Mouse (Mus musculus) midbrain, embryonic 11.5 days (tissue): ENCODE data around the gene Zfp963. TPM values are rescaled to one million over a fixed set of nuclear protein-coding genes. Genes with fewer than 3 reads are reported as not detected.

ENCODE experiments used
- ATAC-seq: fragments of 200-750 bp; cut with Nextera tagmentation; 2 replicates; pipeline ENCODE4 v1.8.0; 2017; ENCODE audit warnings: moderate TSS enrichment, moderate library complexity; ENCODE audit not compliant: low FRiP score
- DNase-seq: peaks from one replicate; pipeline ENCODE4 v3.0.0; 2015; ENCODE audit warnings: low spot score; ENCODE audit errors: missing footprints
- H3K27ac ChIP-seq: fragments of 300-500 bp; sonication (generic); 2 replicates; pipeline ENCODE4 v1.5.1; 2014; ENCODE audit warnings: low read depth, low read length
- H3K27me3 ChIP-seq: fragments of 300-500 bp; sonication (generic); 2 replicates; pipeline ENCODE4 v1.6.1; 2014; ENCODE audit warnings: mild to moderate bottlenecking, low read length, moderate library complexity, mixed read lengths; ENCODE audit not compliant: control insufficient read depth, insufficient read depth
- H3K36me3 ChIP-seq: fragments of 300-500 bp; sonication (generic); 2 replicates; pipeline ENCODE4 v1.6.1; 2014; ENCODE audit warnings: mild to moderate bottlenecking, low read length, moderate library complexity, mixed read lengths; ENCODE audit not compliant: control insufficient read depth, insufficient read depth
- H3K4me1 ChIP-seq: fragments of 300-500 bp; sonication (generic); 2 replicates; pipeline ENCODE4 v1.6.1; 2014; ENCODE audit warnings: low read length; ENCODE audit not compliant: control insufficient read depth, insufficient read depth
- H3K4me2 ChIP-seq: fragments of 300-500 bp; sonication (generic); 2 replicates; pipeline ENCODE4 v1.6.1; 2014; ENCODE audit warnings: mild to moderate bottlenecking, moderate library complexity
- H3K4me3 ChIP-seq: fragments of 300-500 bp; sonication (generic); 2 replicates; pipeline ENCODE4 v1.5.1; 2014; ENCODE audit warnings: low read depth, low read length
- H3K9ac ChIP-seq: fragments of 300-500 bp; sonication (generic); 2 replicates; pipeline ENCODE4 v1.6.1; 2014; ENCODE audit warnings: low read length
- H3K9me3 ChIP-seq: fragments of 300-500 bp; sonication (generic); 2 replicates; pipeline ENCODE4 v1.6.1; 2016; ENCODE audit warnings: low read length; ENCODE audit not compliant: control insufficient read depth
- WGBS: fragments of 180-500 bp; shearing (Covaris S2); extraction: QIAGEN DNeasy Blood & Tissue Kit; methylation state at CpG from one replicate; pipeline ENCODE4 v1.1.7; 2014; 5-methylcytosine and 5-hydroxymethylcytosine counted together
- polyA plus RNA-seq: library from polyadenylated mRNA; unstranded; fragments of >200 nt; fragmentation: Nextera tagmentation; extraction: Ambion mirVana; gene quantifications from 2 replicates; pipeline ENCODE4 v1.2.1, GENCODE M21; 2014

Gene Zfp963
- polyA plus RNA-seq, 1 experiment from 2014 or later: 7.0 TPM

- Histone ChIP-seq H3K36me3 (peaks cover 9% of the 10 kb centered on the region), H3K27ac (peak within 1 kb of the TSS; percentile 51), H3K4me3 (peak within 1 kb of the TSS; percentile 100), H3K4me1 (peaks cover 12% of the 10 kb centered on the region), H3K9ac (peak within 1 kb of the TSS; percentile 95), H3K4me2 (peak within 1 kb of the TSS; percentile 83), H3K9me3 (no peaks in the 10 kb centered on the region), H3K27me3 (no peaks in the 10 kb centered on the region)
- DNase-seq: peak; percentile 99
- WGBS: under 1% methylated on average over 38 of the region's 38 CpGs
- peak; percentile 96 for ATAC-seq
These were observed 41.1 kb upstream of the Zfp963 start, which contains the start of the genes Atp13a1 and Zfp866 for GRCm38 (mm10) chr8:69790773-69791367. Atp13a1 (plus strand) TSS chr8:69791163. Zfp866 (minus strand) TSS chr8:69791178.

GRCm38 (mm10) chr8:69790364-69790763 lies 40.6 kb upstream of the Zfp963 start:
- peak overlapping the region; percentile 83 for H3K4me2 ChIP-seq
- H3K4me1 ChIP-seq: peaks cover 12% of the 10 kb centered on the region
- H3K27me3 ChIP-seq: no peaks in the 10 kb centered on the region
- H3K4me3 ChIP-seq: peak overlapping the region; percentile 100
- H3K36me3 ChIP-seq: peaks cover 9% of the 10 kb centered on the region
- no peaks in the 10 kb centered on the region for H3K9me3 ChIP-seq
- peak overlapping the region; percentile 95 for H3K9ac ChIP-seq
- no peak overlapping the region for H3K27ac ChIP-seq
- WGBS: 41% methylated on average over 11 of the region's 11 CpGs
- DNase-seq (peak; percentile 83), ATAC-seq (no peak)

- Histone ChIP-seq H3K9me3 (no peaks in the 10 kb centered on the region), H3K9ac (no peak overlapping the region), H3K36me3 (peaks cover 5% of the 10 kb centered on the region), H3K4me2 (no peak overlapping the region), H3K4me1 (peaks cover 12% of the 10 kb centered on the region), H3K4me3 (no peak overlapping the region), H3K27ac (no peak overlapping the region), H3K27me3 (no peaks in the 10 kb centered on the region)
- 73% methylated on average over 5 of the region's 5 CpGs for WGBS
- no peak for ATAC-seq
- no peak for DNase-seq
These were observed 40.0 kb upstream of the Zfp963 start for GRCm38 (mm10) chr8:69789731-69790130.

- no peaks in the 10 kb centered on the region for H3K27me3 ChIP-seq
- no peak for ATAC-seq
These were observed 39.3 kb upstream of the Zfp963 start for GRCm38 (mm10) chr8:69789105-69789504.

GRCm38 (mm10) chr8:69777111-69777510 lies 27.3 kb upstream of the Zfp963 start:
- Histone ChIP-seq H3K4me2 (no peak overlapping the region), H3K4me1 (peaks cover 15% of the 10 kb centered on the region), H3K27ac (no peak overlapping the region), H3K36me3 (no peaks in the 10 kb centered on the region), H3K4me3 (no peak overlapping the region), H3K9me3 (no peaks in the 10 kb centered on the region), H3K9ac (no peak overlapping the region), H3K27me3 (no peaks in the 10 kb centered on the region)
- DNase-seq: peak; percentile 44
- ATAC-seq: no peak
- WGBS: 60% methylated on average over 12 of the region's 12 CpGs

More at GRCm38 (mm10) chr8:69789105-69789504, 39.3 kb upstream of the Zfp963 start:
- Histone ChIP-seq H3K4me3 (no peak overlapping the region), H3K9me3 (no peaks in the 10 kb centered on the region), H3K27ac (no peak overlapping the region), H3K4me2 (no peak overlapping the region), H3K4me1 (peaks cover 12% of the 10 kb centered on the region), H3K36me3 (peaks cover 2% of the 10 kb centered on the region), H3K9ac (no peak overlapping the region)
- 87% methylated on average over 5 of the region's 5 CpGs for WGBS
- DNase-seq: peak; percentile 49

- 67% methylated on average over 2 of the region's 2 CpGs for WGBS
These were observed 25.4 kb upstream of the Zfp963 start for GRCm38 (mm10) chr8:69775149-69775534.

GRCm38 (mm10) chr8:69774503-69775148 lies 24.9 kb upstream of the Zfp963 start, which contains the start of gene Gm20422:
Gm20422 (minus strand) TSS chr8:69774886.
- peak; percentile 99 for DNase-seq
- WGBS: under 1% methylated on average over 41 of the region's 41 CpGs
- Histone ChIP-seq H3K4me2 (peak within 1 kb of the TSS; percentile 72), H3K27ac (peak within 1 kb of the TSS; percentile 97), H3K36me3 (no peaks in the 10 kb centered on the region), H3K9ac (peak within 1 kb of the TSS; percentile 92), H3K4me1 (peaks cover 15% of the 10 kb centered on the region), H3K4me3 (peak within 1 kb of the TSS; percentile 71), H3K9me3 (no peaks in the 10 kb centered on the region), H3K27me3 (no peaks in the 10 kb centered on the region)
- ATAC-seq: peak; percentile 100

More at GRCm38 (mm10) chr8:69775149-69775534, 25.4 kb upstream of the Zfp963 start:
- Histone ChIP-seq H3K4me2 (peak overlapping the region; percentile 29; the same call in 1 of the 2 replicates), H3K27ac (no peak overlapping the region), H3K36me3 (no peaks in the 10 kb centered on the region), H3K9ac (no peak overlapping the region), H3K4me3 (peak overlapping the region; percentile 71; the same call in 1 of the 2 replicates), H3K4me1 (peaks cover 15% of the 10 kb centered on the region), H3K9me3 (no peaks in the 10 kb centered on the region), H3K27me3 (no peaks in the 10 kb centered on the region)
- DNase-seq: no peak
- ATAC-seq: no peak

GRCm38 (mm10) chr8:69772106-69772505 lies 22.3 kb upstream of the Zfp963 start:
- ATAC-seq: no peak
- Histone ChIP-seq H3K4me2 (no peak overlapping the region), H3K4me3 (no peak overlapping the region), H3K9ac (no peak overlapping the region), H3K36me3 (peaks cover 12% of the 10 kb centered on the region), H3K4me1 (peaks cover 15% of the 10 kb centered on the region), H3K9me3 (no peaks in the 10 kb centered on the region), H3K27me3 (no peaks in the 10 kb centered on the region), H3K27ac (no peak overlapping the region)
- 83% methylated on average over 2 of the region's 2 CpGs for WGBS
- DNase-seq: no peak

GRCm38 (mm10) chr8:69771221-69771620 lies 21.5 kb upstream of the Zfp963 start:
- 92% methylated on average over 9 of the region's 9 CpGs for WGBS
- H3K4me3 ChIP-seq: no peak overlapping the region
- peaks cover 15% of the 10 kb centered on the region for H3K4me1 ChIP-seq

More at GRCm38 (mm10) chr8:69771221-69771620, 21.5 kb upstream of the Zfp963 start:
- peaks cover 20% of the 10 kb centered on the region for H3K36me3 ChIP-seq
- DNase-seq (no peak), ATAC-seq (no peak)
- H3K27ac ChIP-seq: no peak overlapping the region
- H3K27me3 ChIP-seq: no peaks in the 10 kb centered on the region
- no peak overlapping the region for H3K4me2 ChIP-seq
- H3K9ac ChIP-seq: no peak overlapping the region
- H3K9me3 ChIP-seq: no peaks in the 10 kb centered on the region
